Comparison of ENCODE assay signal across 14 mouse cellular contexts in the genomic region with DNA sequence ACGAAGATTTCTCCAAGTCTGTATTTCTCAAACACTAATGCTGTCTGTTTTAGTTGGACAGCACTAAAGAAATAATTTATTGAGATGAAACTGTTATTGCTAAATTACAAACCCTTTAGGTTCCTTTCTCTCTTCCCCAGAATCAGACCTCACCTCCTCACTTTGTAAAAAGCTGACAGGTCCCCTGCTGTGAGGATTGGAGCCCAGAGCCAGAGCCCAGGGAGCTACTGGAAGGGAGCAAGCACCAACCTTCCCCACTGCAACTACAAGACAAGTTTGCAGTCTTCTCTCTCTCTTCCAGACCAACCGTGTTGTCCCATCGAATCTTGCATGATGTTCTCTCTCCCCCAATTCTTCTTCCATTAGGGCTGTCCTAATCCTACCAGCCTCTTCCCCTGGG.
"Had no signal": no experiment of that assay in that cellular context is flagged by ENCODE, and none has a peak within 500 bp of the region (broad histone marks: within the 10 kb centered on the region; RNA-seq: fewer than 3 reads in every experiment).

No protein-coding gene starts in this region.

- DNase-seq: lung, postnatal 14 days; lung, postnatal 36 days; right cerebral cortex, postnatal 14 days; thymus, adult 2 months; thymus, postnatal 25 days; thymus, postnatal 4 days had no signal

- H3K36me3 ChIP-seq: lung, embryonic 15.5 days; midbrain, embryonic 13.5 days; midbrain, embryonic 15.5 days; neural tube, embryonic 12.5 days; stomach, embryonic 15.5 days had no signal

- H3K9me3 ChIP-seq: lung, embryonic 15.5 days; megakaryocyte, embryonic 14.5 days; midbrain, embryonic 13.5 days; midbrain, embryonic 15.5 days; neural tube, embryonic 12.5 days; stomach, embryonic 15.5 days had no signal

- H3K27ac ChIP-seq: lung, embryonic 15.5 days; macrophage; midbrain, embryonic 13.5 days; midbrain, embryonic 15.5 days; neural tube, embryonic 12.5 days; stomach, embryonic 15.5 days; stomach, postnatal 0 days had no signal

- H3K27me3 ChIP-seq: lung, embryonic 15.5 days; midbrain, embryonic 13.5 days; midbrain, embryonic 15.5 days; neural tube, embryonic 12.5 days; stomach, embryonic 15.5 days had no signal

- H3K4me3 ChIP-seq: lung, embryonic 15.5 days; megakaryocyte, embryonic 14.5 days; midbrain, embryonic 13.5 days; midbrain, embryonic 15.5 days; neural tube, embryonic 12.5 days; stomach, embryonic 15.5 days had no signal

- H3K4me1 ChIP-seq: lung, embryonic 15.5 days; megakaryocyte, embryonic 14.5 days; midbrain, embryonic 13.5 days; midbrain, embryonic 15.5 days; neural tube, embryonic 12.5 days; stomach, embryonic 15.5 days had no signal
